Mouse (Mus musculus): ENCODE data around the gene Rasl10a. TPM values are rescaled to one million over a fixed set of nuclear protein-coding genes. Genes with fewer than 3 reads are reported as not detected.

Gene Rasl10a
- polyA plus RNA-seq, 1 experiment from 2014 or later, result 1.3 TPM

DNA sequence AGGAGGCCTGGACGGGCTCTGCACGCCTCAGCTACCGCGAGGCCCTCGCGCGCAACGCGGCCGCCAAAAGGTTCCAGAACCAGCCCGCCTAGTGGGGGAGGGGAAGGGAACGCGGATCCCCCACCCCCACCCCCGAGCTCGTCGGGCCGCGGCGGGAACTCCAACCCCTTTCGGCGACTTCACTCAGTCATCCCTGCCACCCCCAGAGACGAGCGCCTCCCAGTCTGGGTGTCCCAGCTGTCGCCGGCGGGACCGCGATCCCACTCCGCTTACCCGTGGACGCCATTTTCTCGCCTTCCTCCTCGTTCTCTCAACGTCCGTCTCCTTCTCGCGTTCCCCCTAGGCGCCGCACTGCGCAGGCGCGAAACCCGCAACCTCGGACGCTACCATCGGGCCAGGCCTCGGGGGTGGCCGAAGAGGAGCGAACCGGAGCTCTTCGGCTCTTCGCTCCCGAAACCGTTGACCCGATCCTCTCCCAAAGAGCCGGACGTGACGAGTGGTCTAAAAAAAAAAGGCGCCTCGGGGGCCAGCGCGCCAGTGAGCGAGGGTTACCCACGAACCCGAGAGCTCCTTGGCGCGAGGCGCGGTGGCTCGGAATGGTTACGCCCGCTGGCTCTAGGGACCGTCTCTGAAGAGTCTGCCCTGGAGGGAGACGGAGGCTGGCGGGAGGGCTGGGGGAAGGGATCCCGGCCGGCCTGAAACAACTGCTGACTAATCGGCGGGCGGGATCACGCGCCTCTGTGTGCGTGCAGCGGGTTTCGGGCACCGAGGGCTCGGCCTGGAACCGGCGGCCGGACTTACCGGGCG lies 41.0 kb downstream of the Rasl10a start, which contains the start of the genes Rhbdd3 and Ewsr1:
Gene Rhbdd3 (plus strand): TSS at position 191 of the 807 bp plus-strand sequence.
Gene Ewsr1 (minus strand): TSS at position 531 of the 807 bp plus-strand sequence.
- H3K4me2 ChIP-seq (replicated peaks; ENCODE audit: low read depth, low read length), result peak within 1 kb of the TSS; percentile 85
- H3K4me1 ChIP-seq (ENCODE audit: control insufficient read depth, insufficient read depth, low read length), result peaks cover 21% of the 10 kb centered on the region; the same call in 1 of the 2 replicates
- H3K9ac ChIP-seq (replicated peaks; ENCODE audit: low read depth, low read length), result peak within 1 kb of the TSS; percentile 98
- peak within 1 kb of the TSS; percentile 98 for H3K27ac ChIP-seq (ENCODE audit: low read length)
- H3K9me3 ChIP-seq (ENCODE audit: control insufficient read depth, low read depth, low read length), result no peaks in the 10 kb centered on the region
- under 1% methylated on average over 87 of the region's 92 CpGs for WGBS
- ATAC-seq (ENCODE audit: insufficient number of reproducible peaks, insufficient read depth, low FRiP score, low read depth), result peak; percentile 87
- peaks cover 4% of the 10 kb centered on the region; the same call in 1 of the 2 replicates for H3K36me3 ChIP-seq (ENCODE audit: control insufficient read depth, insufficient read depth, low read length)
- peak within 1 kb of the TSS; percentile 96 for H3K4me3 ChIP-seq (ENCODE audit: low read depth, low read length)
- H3K27me3 ChIP-seq (ENCODE audit: control insufficient read depth, insufficient read depth, low read length), result no peaks in the 10 kb centered on the region

DNA sequence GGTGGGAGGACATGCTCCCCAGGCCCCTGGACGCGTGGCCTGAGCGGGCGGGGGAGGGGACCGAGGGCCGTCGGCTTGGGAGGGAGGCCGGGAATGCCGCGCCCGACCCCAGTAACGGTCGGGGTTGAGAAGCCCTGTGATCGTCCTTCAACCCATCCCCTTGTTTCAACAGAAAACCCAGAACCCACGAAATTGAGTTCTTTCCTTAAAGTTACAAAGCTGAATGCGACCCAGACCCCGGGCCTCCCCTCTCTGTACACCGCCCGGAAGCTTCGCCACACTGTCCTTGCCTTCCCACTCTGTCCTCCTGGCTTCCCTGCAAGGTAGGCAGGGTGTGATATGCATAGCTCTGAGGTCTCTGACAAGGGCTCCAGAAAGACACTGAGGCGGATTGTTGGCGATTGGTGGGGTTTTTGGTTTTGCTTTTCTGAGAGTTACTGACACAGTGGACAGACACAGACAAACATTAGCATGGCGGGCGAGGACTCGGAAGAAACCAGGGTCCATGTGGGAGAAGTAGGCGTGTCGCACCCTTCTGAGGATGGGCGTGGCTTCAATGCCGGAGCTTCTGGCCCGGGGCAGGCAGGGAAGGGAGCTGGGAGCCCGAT lies 41.8 kb downstream of the Rasl10a start:
- peak; percentile 67 for ATAC-seq (ENCODE audit: insufficient number of reproducible peaks, insufficient read depth, low FRiP score, low read depth)
- H3K36me3 ChIP-seq (ENCODE audit: control insufficient read depth, insufficient read depth, low read length), result peaks cover 4% of the 10 kb centered on the region; the same call in 1 of the 2 replicates
- H3K9me3 ChIP-seq (ENCODE audit: control insufficient read depth, low read depth, low read length), result no peaks in the 10 kb centered on the region
- no peaks in the 10 kb centered on the region for H3K27me3 ChIP-seq (ENCODE audit: control insufficient read depth, insufficient read depth, low read length)
- under 1% methylated on average over 29 of the region's 31 CpGs for WGBS
- H3K9ac ChIP-seq (replicated peaks; ENCODE audit: low read depth, low read length), result peak overlapping the region; percentile 98
- H3K4me1 ChIP-seq (ENCODE audit: control insufficient read depth, insufficient read depth, low read length), result peaks cover 21% of the 10 kb centered on the region; the same call in 1 of the 2 replicates
- H3K4me2 ChIP-seq (replicated peaks; ENCODE audit: low read depth, low read length), result peak overlapping the region; percentile 70
- peak overlapping the region; percentile 98 for H3K27ac ChIP-seq (ENCODE audit: low read length)
- H3K4me3 ChIP-seq (ENCODE audit: low read depth, low read length), result peak overlapping the region; percentile 96

DNA sequence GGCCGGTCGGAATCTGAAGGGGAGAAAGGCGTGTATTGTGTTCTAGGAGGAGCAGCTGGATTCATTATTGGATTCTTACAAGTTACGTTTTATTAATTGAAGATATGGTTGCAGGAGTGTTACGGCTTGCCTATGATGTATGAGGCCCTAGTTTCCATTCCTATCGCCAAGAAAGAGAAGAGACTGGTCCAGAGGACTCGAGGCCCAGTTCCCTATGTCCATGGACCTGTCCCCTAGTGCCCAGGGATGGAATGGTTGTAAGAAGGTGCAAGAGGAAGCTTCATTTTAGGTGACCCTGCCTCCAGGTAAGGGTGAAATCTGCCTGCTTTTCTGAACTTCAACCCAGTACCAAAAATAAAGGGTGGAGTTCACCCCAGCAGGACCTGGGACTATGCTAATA lies 42.4 kb downstream of the Rasl10a start:
- WGBS, result under 1% methylated on average over 7 of the region's 7 CpGs
- ATAC-seq (ENCODE audit: insufficient number of reproducible peaks, insufficient read depth, low FRiP score, low read depth), result no peak
- H3K9ac ChIP-seq (replicated peaks; ENCODE audit: low read depth, low read length), result peak overlapping the region; percentile 98
- no peaks in the 10 kb centered on the region for H3K27me3 ChIP-seq (ENCODE audit: control insufficient read depth, insufficient read depth, low read length)
- peak overlapping the region; percentile 98 for H3K27ac ChIP-seq (ENCODE audit: low read length)
- H3K4me1 ChIP-seq (ENCODE audit: control insufficient read depth, insufficient read depth, low read length), result peaks cover 21% of the 10 kb centered on the region; the same call in 1 of the 2 replicates
- H3K36me3 ChIP-seq (ENCODE audit: control insufficient read depth, insufficient read depth, low read length), result peaks cover 7% of the 10 kb centered on the region
- H3K4me3 ChIP-seq (ENCODE audit: low read depth, low read length), result peak overlapping the region; percentile 96
- H3K4me2 ChIP-seq (replicated peaks; ENCODE audit: low read depth, low read length), result peak overlapping the region; percentile 70
- H3K9me3 ChIP-seq (ENCODE audit: control insufficient read depth, low read depth, low read length), result no peaks in the 10 kb centered on the region

DNA sequence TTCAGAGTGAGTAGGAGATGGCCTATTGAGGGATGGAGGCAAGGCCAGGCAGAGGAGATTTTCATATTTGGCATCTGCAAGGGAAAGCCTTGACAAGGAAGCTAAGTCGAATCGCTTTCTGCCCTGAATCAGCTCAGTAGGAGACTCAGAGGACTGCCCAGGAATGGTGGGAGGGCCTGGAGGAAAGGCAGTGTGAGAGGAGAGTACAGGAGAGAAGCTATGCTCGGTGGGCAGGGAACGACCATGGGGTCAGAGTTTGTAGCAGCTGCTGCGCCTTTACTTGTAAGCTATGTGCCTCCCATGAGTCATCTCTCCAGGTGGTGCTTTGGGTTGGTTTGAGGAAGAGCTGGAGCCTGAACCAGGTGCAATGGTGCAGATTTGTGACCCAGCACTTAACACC lies 42.9 kb downstream of the Rasl10a start:
- Histone ChIP-seq H3K4me3 (ENCODE audit: low read depth, low read length) (no peak overlapping the region; the same call in 1 of the 2 replicates), H3K4me1 (ENCODE audit: control insufficient read depth, insufficient read depth, low read length) (peaks cover 20% of the 10 kb centered on the region; the same call in 1 of the 2 replicates), H3K27me3 (ENCODE audit: control insufficient read depth, insufficient read depth, low read length) (no peaks in the 10 kb centered on the region), H3K36me3 (ENCODE audit: control insufficient read depth, insufficient read depth, low read length) (peaks cover 10% of the 10 kb centered on the region), H3K9me3 (ENCODE audit: control insufficient read depth, low read depth, low read length) (no peaks in the 10 kb centered on the region), H3K4me2 (replicated peaks; ENCODE audit: low read depth, low read length) (peak overlapping the region; percentile 70), H3K27ac (ENCODE audit: low read length) (no peak overlapping the region), H3K9ac (replicated peaks; ENCODE audit: low read depth, low read length) (no peak overlapping the region; the same call in 1 of the 2 replicates)
- WGBS, result 50% methylated on average over 5 of the region's 5 CpGs
- no peak for ATAC-seq (ENCODE audit: insufficient number of reproducible peaks, insufficient read depth, low FRiP score, low read depth)

DNA sequence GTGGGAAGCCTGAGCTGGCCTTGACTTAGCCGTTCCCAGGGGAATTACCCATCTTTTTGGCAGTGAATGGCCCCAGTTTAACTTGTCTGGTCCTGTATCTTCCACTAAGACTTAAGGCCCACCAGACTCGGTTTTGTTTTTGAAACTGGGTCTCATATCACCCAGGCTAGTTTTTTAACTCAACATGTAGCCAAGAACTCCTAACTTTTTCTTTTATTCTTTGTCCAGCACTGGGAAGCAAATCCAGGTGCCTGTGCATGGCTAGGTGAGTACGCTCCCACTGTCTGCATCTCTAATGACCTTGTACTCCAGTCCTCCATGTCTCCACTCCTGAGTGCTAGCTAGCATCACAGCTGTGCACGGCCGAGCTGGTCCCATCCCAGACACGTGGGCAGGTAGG lies 43.7 kb downstream of the Rasl10a start:
- no peak overlapping the region for H3K27ac ChIP-seq (ENCODE audit: low read length)
- H3K4me3 ChIP-seq (ENCODE audit: low read depth, low read length), result no peak overlapping the region
- no peaks in the 10 kb centered on the region for H3K9me3 ChIP-seq (ENCODE audit: control insufficient read depth, low read depth, low read length)
- ATAC-seq (ENCODE audit: insufficient number of reproducible peaks, insufficient read depth, low FRiP score, low read depth), result no peak
- peaks cover 10% of the 10 kb centered on the region for H3K36me3 ChIP-seq (ENCODE audit: control insufficient read depth, insufficient read depth, low read length)
- H3K4me2 ChIP-seq (replicated peaks; ENCODE audit: low read depth, low read length), result no peak overlapping the region
- 79% methylated on average over 6 of the region's 6 CpGs for WGBS
- H3K4me1 ChIP-seq (ENCODE audit: control insufficient read depth, insufficient read depth, low read length), result peaks cover 12% of the 10 kb centered on the region; the same call in 1 of the 2 replicates
- no peaks in the 10 kb centered on the region for H3K27me3 ChIP-seq (ENCODE audit: control insufficient read depth, insufficient read depth, low read length)
- no peak overlapping the region for H3K9ac ChIP-seq (replicated peaks; ENCODE audit: low read depth, low read length)

DNA sequence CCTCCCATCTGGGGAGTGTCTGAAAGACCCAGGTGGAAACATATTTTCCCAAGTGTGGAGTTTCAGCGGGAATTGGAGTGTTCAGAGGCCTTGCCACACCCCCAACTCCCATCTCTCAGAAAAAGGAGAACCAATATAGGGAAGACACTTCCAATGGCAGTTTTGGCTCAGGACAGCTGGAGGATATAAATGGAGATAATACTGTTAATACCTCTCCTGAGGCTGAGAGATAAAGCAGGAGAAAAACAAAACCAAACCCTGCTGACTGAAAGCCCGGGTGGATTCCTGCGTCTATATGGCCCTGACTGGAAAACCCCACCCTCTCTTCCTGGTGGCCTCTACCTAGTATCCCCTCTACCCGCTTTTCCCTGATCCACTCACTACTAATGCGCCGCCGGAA lies 44.5 kb downstream of the Rasl10a start:
- H3K27ac ChIP-seq (ENCODE audit: low read length), result no peak overlapping the region
- H3K36me3 ChIP-seq (ENCODE audit: control insufficient read depth, insufficient read depth, low read length), result peaks cover 10% of the 10 kb centered on the region
- no peak overlapping the region for H3K9ac ChIP-seq (replicated peaks; ENCODE audit: low read depth, low read length)
- H3K27me3 ChIP-seq (ENCODE audit: control insufficient read depth, insufficient read depth, low read length), result no peaks in the 10 kb centered on the region
- no peak overlapping the region for H3K4me2 ChIP-seq (replicated peaks; ENCODE audit: low read depth, low read length)
- H3K4me3 ChIP-seq (ENCODE audit: low read depth, low read length), result no peak overlapping the region
- 90% methylated on average over 7 of the region's 7 CpGs for WGBS
- peaks cover 6% of the 10 kb centered on the region; the same call in 1 of the 2 replicates for H3K4me1 ChIP-seq (ENCODE audit: control insufficient read depth, insufficient read depth, low read length)
- no peaks in the 10 kb centered on the region for H3K9me3 ChIP-seq (ENCODE audit: control insufficient read depth, low read depth, low read length)
- ATAC-seq (ENCODE audit: insufficient number of reproducible peaks, insufficient read depth, low FRiP score, low read depth), result no peak

DNA sequence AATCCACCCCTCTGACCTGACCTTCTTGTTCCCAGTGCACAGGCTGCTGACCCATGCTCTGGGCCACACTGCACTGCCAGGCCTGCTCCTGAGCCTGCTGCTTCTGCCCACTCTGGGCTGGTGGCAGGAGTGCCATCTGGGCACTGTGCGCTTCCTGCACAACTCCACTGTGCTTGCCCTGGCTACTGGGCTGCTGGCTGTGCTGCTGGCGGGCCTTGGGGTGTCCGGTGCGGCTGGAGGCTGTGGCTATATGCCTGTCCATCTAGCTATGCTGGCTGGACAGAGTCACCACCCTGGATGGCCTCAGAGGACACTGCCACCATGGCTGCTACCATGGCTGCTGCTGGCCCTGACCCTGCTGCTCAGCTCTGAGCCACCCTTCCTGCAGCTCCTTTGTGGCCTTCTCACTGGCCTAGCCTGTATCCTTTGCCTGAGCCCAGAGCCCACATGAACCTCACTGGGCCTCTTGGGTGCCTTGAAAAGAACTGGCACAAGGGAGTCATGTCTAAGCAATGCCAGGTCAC lies 46.1 kb downstream of the Rasl10a start:
- no peak overlapping the region for H3K27ac ChIP-seq (ENCODE audit: low read length)
- H3K4me1 ChIP-seq (ENCODE audit: control insufficient read depth, insufficient read depth, low read length), result peaks cover 5% of the 10 kb centered on the region; the same call in 1 of the 2 replicates
- H3K9me3 ChIP-seq (ENCODE audit: control insufficient read depth, low read depth, low read length), result no peaks in the 10 kb centered on the region
- no peak overlapping the region for H3K4me2 ChIP-seq (replicated peaks; ENCODE audit: low read depth, low read length)
- no peaks in the 10 kb centered on the region for H3K27me3 ChIP-seq (ENCODE audit: control insufficient read depth, insufficient read depth, low read length)
- peaks cover 10% of the 10 kb centered on the region for H3K36me3 ChIP-seq (ENCODE audit: control insufficient read depth, insufficient read depth, low read length)
- WGBS, result 87% methylated on average over 4 of the region's 4 CpGs
- H3K9ac ChIP-seq (replicated peaks; ENCODE audit: low read depth, low read length), result no peak overlapping the region
- H3K4me3 ChIP-seq (ENCODE audit: low read depth, low read length), result no peak overlapping the region
- ATAC-seq (ENCODE audit: insufficient number of reproducible peaks, insufficient read depth, low FRiP score, low read depth), result no peak

DNA sequence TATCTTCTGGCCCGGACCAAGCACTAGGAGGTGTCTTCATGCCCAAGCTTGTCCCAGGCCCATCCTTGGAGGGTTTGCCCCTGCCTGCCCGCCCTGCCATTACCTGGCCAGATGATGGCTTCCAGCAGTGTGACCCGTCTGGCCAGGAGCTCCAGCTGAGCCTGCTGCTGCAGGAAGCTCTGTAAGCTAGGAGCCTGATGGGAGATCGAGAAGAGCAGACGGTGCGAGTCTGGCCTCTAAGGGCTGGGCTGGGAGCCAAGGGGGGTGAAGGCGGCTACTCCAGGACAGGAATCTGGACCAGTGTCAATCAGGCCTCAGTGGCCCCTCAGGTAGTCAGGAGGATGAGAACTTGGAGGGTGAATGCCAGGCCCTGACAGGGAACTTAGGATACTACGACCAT lies 51.5 kb downstream of the Rasl10a start:
- H3K36me3 ChIP-seq (ENCODE audit: control insufficient read depth, insufficient read depth, low read length), result peaks cover 6% of the 10 kb centered on the region
- H3K4me3 ChIP-seq (ENCODE audit: low read depth, low read length), result no peak overlapping the region
- no peak for ATAC-seq (ENCODE audit: insufficient number of reproducible peaks, insufficient read depth, low FRiP score, low read depth)
- no peaks in the 10 kb centered on the region for H3K4me1 ChIP-seq (ENCODE audit: control insufficient read depth, insufficient read depth, low read length)
- 61% methylated on average over 8 of the region's 8 CpGs for WGBS
- no peak overlapping the region for H3K27ac ChIP-seq (ENCODE audit: low read length)
- H3K9me3 ChIP-seq (ENCODE audit: control insufficient read depth, low read depth, low read length), result no peaks in the 10 kb centered on the region
- H3K9ac ChIP-seq (replicated peaks; ENCODE audit: low read depth, low read length), result no peak overlapping the region
- no peak overlapping the region for H3K4me2 ChIP-seq (replicated peaks; ENCODE audit: low read depth, low read length)
- no peaks in the 10 kb centered on the region for H3K27me3 ChIP-seq (ENCODE audit: control insufficient read depth, insufficient read depth, low read length)
